Mouse (Mus musculus) embryo, embryonic 11 days (tissue): ENCODE measurements around the gene Tec.

Source experiments
- DNase-seq: peaks from one replicate; pipeline ENCODE4 v3.0.0-alpha.2; 2015

The Tec gene

GRCm38 (mm10) chr5:72852301-72852995 is 15.8 kb downstream of the Tec start:
- DNase-seq: no peak

GRCm38 (mm10) chr5:72851674-72852098 is 16.6 kb downstream of the Tec start:
- no peak for DNase-seq

- no peak for DNase-seq
Observed at GRCm38 (mm10) chr5:72850926-72851673, 17.2 kb downstream of the Tec start.

- DNase-seq: no peak
Observed at GRCm38 (mm10) chr5:72848889-72849435, 19.3 kb downstream of the Tec start.

GRCm38 (mm10) chr5:72846712-72847111 is 21.6 kb downstream of the Tec start:
- no peak for DNase-seq

- no peak for DNase-seq
Observed at GRCm38 (mm10) chr5:72845928-72846630, 22.2 kb downstream of the Tec start.

GRCm38 (mm10) chr5:72844776-72845495 is 23.3 kb downstream of the Tec start:
- no peak for DNase-seq

GRCm38 (mm10) chr5:72844294-72844693 is 24.0 kb downstream of the Tec start:
- DNase-seq: no peak

GRCm38 (mm10) chr5:72839655-72840054 is 28.6 kb downstream of the Tec start:
- DNase-seq: no peak

GRCm38 (mm10) chr5:72838976-72839375 is 29.3 kb downstream of the Tec start:
- no peak for DNase-seq

- DNase-seq: no peak
Observed at GRCm38 (mm10) chr5:72835656-72836055, 32.6 kb downstream of the Tec start.

- DNase-seq: no peak
Observed at GRCm38 (mm10) chr5:72832904-72833765, 35.1 kb downstream of the Tec start.

- DNase-seq: no peak
Observed at GRCm38 (mm10) chr5:72832191-72832590, 36.1 kb downstream of the Tec start.

- DNase-seq: no peak
Observed at GRCm38 (mm10) chr5:72830988-72831610, 37.2 kb downstream of the Tec start.

GRCm38 (mm10) chr5:72829506-72830067 is 38.7 kb downstream of the Tec start:
- DNase-seq: no peak

GRCm38 (mm10) chr5:72828401-72828800 is 39.9 kb downstream of the Tec start:
- no peak for DNase-seq

- DNase-seq: no peak
Observed at GRCm38 (mm10) chr5:72827435-72827834, 40.8 kb downstream of the Tec start.

- no peak for DNase-seq
Observed at GRCm38 (mm10) chr5:72826445-72826844, 41.8 kb downstream of the Tec start.

GRCm38 (mm10) chr5:72820651-72821050 is 47.6 kb downstream of the Tec start:
- DNase-seq: no peak

- no peak for DNase-seq
Observed at GRCm38 (mm10) chr5:72820036-72820640, 48.1 kb downstream of the Tec start.
